Mouse (Mus musculus): Measurements from ENCODE around the gene Tnnc1.

Tnnc1 gene

DNA sequence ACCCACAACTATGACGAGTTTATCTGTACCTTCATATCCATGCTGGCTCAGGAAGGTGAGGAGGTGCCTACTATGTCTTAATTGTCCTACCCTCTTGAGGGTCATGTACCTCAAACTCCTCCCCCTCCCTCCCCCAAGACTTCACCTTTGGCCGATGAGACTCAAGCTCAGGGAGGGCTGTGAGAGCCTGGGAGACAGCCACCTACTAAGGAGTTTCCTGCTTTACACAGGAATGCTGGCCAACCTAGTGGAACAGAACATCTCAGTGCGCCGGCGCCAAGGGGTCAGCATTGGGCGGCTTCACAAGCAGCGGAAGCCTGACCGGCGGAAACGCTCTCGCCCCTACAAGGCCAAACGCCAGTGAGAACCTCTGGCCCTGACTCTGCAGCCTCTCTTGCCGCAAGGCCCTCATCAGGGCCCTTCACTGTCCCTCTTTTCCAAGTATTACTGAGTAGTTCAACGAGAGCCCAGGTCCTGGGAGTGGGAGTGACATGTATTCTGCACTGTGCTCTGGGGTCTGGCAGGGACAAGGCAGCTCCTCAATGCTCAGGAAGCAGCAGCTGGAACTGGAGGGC is 50.5 kb downstream of the Tnnc1 start:
- no peak for DNase-seq (ENCODE audit: low spot score)

DNA sequence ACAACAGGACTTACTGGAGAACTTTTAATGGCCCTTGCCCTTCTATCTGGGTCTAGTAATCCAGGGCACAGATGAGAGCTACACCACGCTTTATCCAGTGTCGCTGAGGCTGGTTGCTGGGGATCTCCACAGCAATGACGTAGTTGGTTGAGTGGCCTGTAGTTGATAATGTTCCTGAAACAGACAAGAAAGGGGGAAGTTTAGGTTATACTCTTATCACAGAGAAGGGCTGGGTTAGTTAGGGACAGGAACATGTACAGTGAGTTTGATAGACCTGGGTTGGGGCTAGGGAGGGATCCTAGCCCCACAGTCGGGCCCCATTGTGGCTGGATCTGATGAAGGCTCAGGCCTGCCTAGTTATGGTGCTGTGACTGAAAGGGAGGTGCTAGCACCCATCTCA is 52.3 kb downstream of the Tnnc1 start:
- DNase-seq (ENCODE audit: low spot score), result no peak

DNA sequence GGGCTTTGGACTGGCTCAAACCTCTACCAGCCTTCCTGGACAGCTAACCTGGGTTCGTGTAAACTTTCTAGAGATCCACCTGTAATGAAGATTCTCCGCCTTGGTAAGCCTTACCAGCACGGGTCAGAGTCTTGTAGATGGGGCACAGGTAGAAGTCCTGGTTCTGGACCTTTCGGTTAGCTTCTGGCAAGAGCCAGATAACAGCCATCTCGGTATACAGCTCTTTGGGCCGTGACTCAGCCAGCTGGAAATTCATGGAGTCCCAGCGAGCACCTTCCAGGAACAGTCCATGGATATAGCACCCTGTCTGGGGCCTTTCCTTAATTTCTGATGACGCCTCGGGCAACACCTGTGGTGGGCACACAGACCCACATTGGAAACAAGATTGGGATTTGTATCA is 52.8 kb downstream of the Tnnc1 start:
- no peak for DNase-seq (ENCODE audit: low spot score)
